Comparison of ENCODE assay signal across 25 mouse cellular contexts in the genomic region with DNA sequence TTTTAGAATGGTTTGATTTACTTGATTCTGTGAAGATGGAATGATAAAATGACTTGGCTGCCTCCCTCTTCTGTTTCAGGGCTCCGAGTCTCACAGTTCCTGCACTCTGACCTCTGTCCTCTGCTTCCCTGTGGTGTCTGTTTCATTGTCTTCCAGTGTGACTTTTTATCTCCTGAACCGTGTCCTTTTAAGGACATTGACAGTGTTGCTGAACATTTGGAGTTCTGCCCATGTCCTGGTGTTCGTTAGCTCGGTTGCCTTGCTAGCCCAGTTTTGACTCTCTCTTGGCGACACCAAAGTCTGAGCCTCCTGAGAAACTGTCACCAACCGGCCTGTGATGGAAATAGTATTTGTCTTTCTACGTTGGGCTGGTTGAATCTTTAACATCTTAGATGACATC. TPM values are rescaled to one million over a fixed set of nuclear protein-coding genes. Genes with fewer than 3 reads are reported as not detected.
A peak's percentile ranks its signal among the peaks of the same experiment; 100 is the strongest.
DNase-seq lines count a peak whose midpoint lies in the region; ATAC-seq and TF ChIP-seq lines count a peak whose summit lies in the region.
"Had no signal": no experiment of that assay in that cellular context is flagged by ENCODE, and none has a peak within 500 bp of the region (broad histone marks: within the 10 kb centered on the region; RNA-seq: fewer than 3 reads in every experiment).

No protein-coding gene starts in this region.

- intact Hi-C loops in heart, postnatal 25 days (cut with DNase I): no loop called here

- no peaks in the 10 kb centered on the region for H3K27me3 ChIP-seq in liver, adult 2 months (ENCODE audit: control insufficient read depth, insufficient read depth, low read length)
- H3K27me3 ChIP-seq in liver, embryonic 11.5 days (replicated peaks; ENCODE audit: control insufficient read depth, insufficient read depth, low read length): no peaks in the 10 kb centered on the region
- H3K27me3 ChIP-seq: embryonic facial prominence, embryonic 12.5 days; limb, embryonic 12.5 days; liver, embryonic 15.5 days had no signal

- TF ChIP-seq POLR2A in liver, adult 2 months (IDR thresholded peaks at IDR 0.05; ENCODE audit: extremely low read depth, insufficient read depth, low read length): no peak

- TF ChIP-seq CTCF in liver, adult 2 months (IDR thresholded peaks at IDR 0.05; ENCODE audit: low read depth, low read length): no peak

- H3K4me2 ChIP-seq in liver, embryonic 11.5 days: no peak overlapping the region
- H3K4me2 ChIP-seq: embryonic facial prominence, embryonic 12.5 days; limb, embryonic 12.5 days; liver, embryonic 15.5 days had no signal

- no peak overlapping the region for H3K9ac ChIP-seq in liver, adult 2 months (ENCODE audit: low read depth, low read length)
- no peak overlapping the region for H3K9ac ChIP-seq in liver, embryonic 11.5 days (ENCODE audit: low read depth, low read length)
- H3K9ac ChIP-seq: embryonic facial prominence, embryonic 12.5 days; limb, embryonic 12.5 days; liver, embryonic 15.5 days had no signal

- no peak overlapping the region for H3K27ac ChIP-seq in liver, adult 2 months (replicated peaks; ENCODE audit: insufficient read depth, low read depth, low read length)
- H3K27ac ChIP-seq in liver, embryonic 11.5 days (ENCODE audit: low read depth, low read length): no peak overlapping the region
- H3K27ac ChIP-seq: embryonic facial prominence, embryonic 12.5 days; kidney, postnatal 0 days; left cerebral cortex, adult 2 months; limb, embryonic 12.5 days; liver, embryonic 15.5 days had no signal

- H3K4me1 ChIP-seq in liver, adult 2 months (ENCODE audit: control insufficient read depth, insufficient read depth, low read length): peaks cover 9% of the 10 kb centered on the region
- 0 out of 2 replicates have a peak, but pooled peaks cover 5% of the 10 kb centered on the region for H3K4me1 ChIP-seq in liver, embryonic 11.5 days (replicated peaks; ENCODE audit: control insufficient read depth, insufficient read depth, low read length)
- H3K4me1 ChIP-seq: embryonic facial prominence, embryonic 12.5 days; limb, embryonic 12.5 days had no signal

- H3K4me3 ChIP-seq in liver, adult 2 months (ENCODE audit: insufficient read depth, low read depth, low read length): no peak overlapping the region
- no peak overlapping the region for H3K4me3 ChIP-seq in liver, embryonic 11.5 days (ENCODE audit: low read depth, low read length)
- H3K4me3 ChIP-seq: embryonic facial prominence, embryonic 12.5 days; left cerebral cortex, adult 2 months; limb, embryonic 12.5 days; liver, embryonic 15.5 days; megakaryocyte, embryonic 14.5 days had no signal

- H3K36me3 ChIP-seq in liver, adult 2 months (ENCODE audit: control insufficient read depth, insufficient read depth, low read length): no peaks in the 10 kb centered on the region
- no peaks in the 10 kb centered on the region for H3K36me3 ChIP-seq in liver, embryonic 11.5 days (ENCODE audit: control insufficient read depth, insufficient read depth, low read length)
- H3K36me3 ChIP-seq: embryonic facial prominence, embryonic 12.5 days; limb, embryonic 12.5 days; liver, embryonic 15.5 days had no signal

- ATAC-seq in liver, embryonic 11.5 days (replicated peaks; ENCODE audit: low FRiP score): no peak
- ATAC-seq: forebrain, embryonic 16.5 days; lung, postnatal 0 days had no signal

- WGBS in liver, adult 2 months: 8% methylated on average over 7 of the region's 7 CpGs
- 59% methylated on average over 7 of the region's 7 CpGs for WGBS in liver, embryonic 11.5 days

- peak; percentile 6 to 12 for DNase-seq in heart, adult 9 months (ENCODE audit: low spot score in 2 of 2)
- DNase-seq in heart, postnatal 25 days (ENCODE audit: low spot score): no peak
- DNase-seq in liver, adult 2 months (ENCODE audit: extremely low read depth, low read depth, low spot score): peak; percentile 93
- no peak for DNase-seq in liver, embryonic 11.5 days (ENCODE audit: low spot score)
- peak; percentile 53 to 59 for DNase-seq in cerebellum, postnatal 14 days
- DNase-seq in ovary, postnatal 10 days (ENCODE audit: low spot score): no peak
- DNase-seq in gastrocnemius, postnatal 4 days (ENCODE audit: low spot score in 2 of 2): no peak
- DNase-seq: adrenal gland, postnatal 36 days; heart, adult 11 months; spleen, adult 18-20 months had no signal

- H3K79me2 ChIP-seq in liver, adult 2 months (ENCODE audit: control insufficient read depth, insufficient read depth, low read length): no peaks in the 10 kb centered on the region

- no peaks in the 10 kb centered on the region for H3K9me3 ChIP-seq in liver, embryonic 11.5 days (ENCODE audit: control insufficient read depth, low read length)
- H3K9me3 ChIP-seq: embryonic facial prominence, embryonic 12.5 days; limb, embryonic 12.5 days; liver, embryonic 15.5 days; megakaryocyte, embryonic 14.5 days had no signal

RNA-seq across cellular contexts. Expression of a gene that starts 9.2 kb away (rescaled TPM):
- total RNA-seq in heart, postnatal 25 days (2021): under 1 TPM; 0.70 to 0.92 TPM
- total RNA-seq in liver, adult 2 months (2014; rRNA removed): 0.13 and 0.18 TPM in 2 replicates
- polyA plus RNA-seq in liver, adult 2 months (2012; rRNA removed): 0.04 and 0.07 TPM in 2 replicates
- polyA plus RNA-seq in liver, embryonic 11.5 days (2014; fragmentation: Nextera tagmentation; extraction: Ambion mirVana): 2.5 and 3.6 TPM in 2 replicates
- under 1 TPM; 0.69 to 0.83 TPM for total RNA-seq in gastrocnemius, postnatal 4 days (2021)

RNA-seq across cellular contexts. Expression of a gene that starts 31.5 kb away (rescaled TPM):
- 1 to 10 TPM; 1.7 to 2.2 TPM for total RNA-seq in heart, postnatal 25 days (2021)
- total RNA-seq in liver, adult 2 months (2014; rRNA removed): 1.1 and 1.2 TPM in 2 replicates
- polyA plus RNA-seq in liver, adult 2 months (2012; rRNA removed): 0.07 and 0.23 TPM in 2 replicates
- polyA plus RNA-seq in liver, embryonic 11.5 days (2014; fragmentation: Nextera tagmentation; extraction: Ambion mirVana): 42.6 and 45.5 TPM in 2 replicates
- 10 to 100 TPM; 25.9 to 26.3 TPM for total RNA-seq in gastrocnemius, postnatal 4 days (2021)

RNA-seq across cellular contexts. Expression of a gene that starts 33.6 kb away (rescaled TPM):
- not detected for total RNA-seq in heart, postnatal 25 days (2021)
- total RNA-seq in liver, adult 2 months (2014; rRNA removed): not detected in 2 replicates
- not detected in 2 replicates for polyA plus RNA-seq in liver, adult 2 months (2012; rRNA removed)
- not detected in 2 replicates for polyA plus RNA-seq in liver, embryonic 11.5 days (2014; fragmentation: Nextera tagmentation; extraction: Ambion mirVana)
- not detected for total RNA-seq in gastrocnemius, postnatal 4 days (2021)
- total RNA-seq: adrenal gland, postnatal 36 days; ES-E14; hematopoietic stem cell, adult 5-6 weeks; layer of hippocampus, adult 18-20 months; left cerebral cortex, adult 2 months had no signal
- polyA plus RNA-seq: embryonic facial prominence, embryonic 12.5 days; forebrain, embryonic 16.5 days; intestine, embryonic 14.5 days; kidney, postnatal 0 days; limb, embryonic 12.5 days; liver, embryonic 15.5 days; lung, postnatal 0 days; neural tube, embryonic 11.5 days; stomach, embryonic 14.5 days; thymus, postnatal 0 days had no signal

RNA-seq across cellular contexts. Expression of a gene that starts 49.1 kb away (rescaled TPM):
- 10 to 100 TPM; 40.5 to 43.8 TPM for total RNA-seq in heart, postnatal 25 days (2021)
- total RNA-seq in liver, adult 2 months (2014; rRNA removed): 47.1 and 53.7 TPM in 2 replicates
- polyA plus RNA-seq in liver, adult 2 months (2012; rRNA removed): 58.1 and 66.7 TPM in 2 replicates
- 74.2 and 79.8 TPM in 2 replicates for polyA plus RNA-seq in liver, embryonic 11.5 days (2014; fragmentation: Nextera tagmentation; extraction: Ambion mirVana)
- total RNA-seq in gastrocnemius, postnatal 4 days (2021): 10 to 100 TPM; 36.1 to 38.4 TPM

RNA-seq across cellular contexts. Expression of a gene that starts 55.0 kb away (rescaled TPM):
- total RNA-seq in heart, postnatal 25 days (2021): 10 to 100 TPM; 10.5 to 14.7 TPM
- total RNA-seq in liver, adult 2 months (2014; rRNA removed): 7.2 and 8.0 TPM in 2 replicates
- polyA plus RNA-seq in liver, adult 2 months (2012; rRNA removed): 2.7 and 3.3 TPM in 2 replicates
- 7.8 and 8.7 TPM in 2 replicates for polyA plus RNA-seq in liver, embryonic 11.5 days (2014; fragmentation: Nextera tagmentation; extraction: Ambion mirVana)
- total RNA-seq in gastrocnemius, postnatal 4 days (2021): 10 to 100 TPM; 14.0 to 17.5 TPM

Comparison
In these comparisons a context has a peak if more than half of its experiments do, and no peak if none do; other contexts are left out.
1. DNase-seq: peak in heart, adult 9 months (2 of 2), liver, adult 2 months (single experiment) and cerebellum, postnatal 14 days (2 of 2); none in heart, postnatal 25 days (single experiment), liver, embryonic 11.5 days (single experiment), ovary, postnatal 10 days (single experiment) and gastrocnemius, postnatal 4 days (0 of 2).
2. RNA of a gene that starts 31.5 kb away (total RNA-seq): 25.9 to 26.3 TPM in gastrocnemius, postnatal 4 days; 1.7 to 2.2 TPM in heart, postnatal 25 days and 1.1 to 1.2 TPM in liver, adult 2 months; every median in the first group is over 4 times any median in the second.